Mouse (Mus musculus): ENCODE results near the gene Mtx3. TPM values are rescaled to one million over a fixed set of nuclear protein-coding genes. Genes with fewer than 3 reads are reported as not detected.
"Not testable (repeated sequence)": the region's sequence is repeated elsewhere in the genome, so short reads cannot be mapped to it uniquely, and the experiment has no call there.

The Mtx3 gene
- 4.1 and 4.2 TPM in 2 replicates for polyA plus RNA-seq (2015; fragmentation: Nextera tagmentation; extraction: Ambion mirVana)

GRCm38 (mm10) chr13:92844586-92845221 lies at the start of gene Mtx3:
Gene Mtx3, plus strand, starts transcription at chr13:92844760.
- Histone ChIP-seq H3K36me3 (replicated peaks) (peaks cover 7% of the 10 kb centered on the region; the same call in 1 of the 2 replicates), H3K27me3 (replicated peaks) (0 out of 2 replicates have a peak, but pooled peaks cover 3% of the 10 kb centered on the region), H3K9ac (peak within 1 kb of the TSS; percentile 87), H3K4me3 (peak within 1 kb of the TSS; percentile 99), H3K27ac (peak within 1 kb of the TSS; percentile 89), H3K4me2 (peak within 1 kb of the TSS; percentile 68), H3K9me3 (no peaks in the 10 kb centered on the region), H3K4me1 (peaks cover 8% of the 10 kb centered on the region; the same call in 1 of the 2 replicates)
- peak; percentile 100 for ATAC-seq (replicated peaks)
- WGBS = 2% methylated on average over 40 of the region's 40 CpGs

GRCm38 (mm10) chr13:92798830-92799229 lies 45.7 kb upstream of the Mtx3 start:
- no peaks in the 10 kb centered on the region for H3K9me3 ChIP-seq
- ATAC-seq (replicated peaks) = no peak
- H3K27me3 ChIP-seq (replicated peaks) = no peaks in the 10 kb centered on the region; the same call in 1 of the 2 replicates
- H3K4me1 ChIP-seq = peaks cover 15% of the 10 kb centered on the region
- no peak overlapping the region for H3K9ac ChIP-seq
- H3K27ac ChIP-seq = no peak overlapping the region
- no peak overlapping the region for H3K4me3 ChIP-seq
- H3K36me3 ChIP-seq (replicated peaks) = no peaks in the 10 kb centered on the region
- WGBS = 77% methylated on average over 2 of the region's 2 CpGs
- H3K4me2 ChIP-seq = no peak overlapping the region

GRCm38 (mm10) chr13:92799306-92799925 lies 45.1 kb upstream of the Mtx3 start:
- Histone ChIP-seq H3K9me3 (no peaks in the 10 kb centered on the region), H3K9ac (no peak overlapping the region), H3K27me3 (replicated peaks) (no peaks in the 10 kb centered on the region; the same call in 1 of the 2 replicates), H3K4me1 (peaks cover 13% of the 10 kb centered on the region), H3K36me3 (replicated peaks) (no peaks in the 10 kb centered on the region), H3K4me2 (no peak overlapping the region), H3K27ac (no peak overlapping the region), H3K4me3 (no peak overlapping the region)
- no peak; the same call in 1 of the 2 replicates for ATAC-seq (replicated peaks)
- 82% methylated on average over 7 of the region's 7 CpGs for WGBS

- no peaks in the 10 kb centered on the region for H3K4me1 ChIP-seq
- H3K9ac ChIP-seq = no peak overlapping the region
- no peaks in the 10 kb centered on the region for H3K27me3 ChIP-seq (replicated peaks)
- no peak overlapping the region for H3K4me2 ChIP-seq
- no peak for ATAC-seq (replicated peaks)
- no peak overlapping the region for H3K27ac ChIP-seq
- H3K4me3 ChIP-seq = no peak overlapping the region
- no peaks in the 10 kb centered on the region for H3K9me3 ChIP-seq
- no peaks in the 10 kb centered on the region for H3K36me3 ChIP-seq (replicated peaks)
Measured at GRCm38 (mm10) chr13:92806785-92807184, 37.8 kb upstream of the Mtx3 start.

- no peak overlapping the region for H3K9ac ChIP-seq
- no peaks in the 10 kb centered on the region for H3K36me3 ChIP-seq (replicated peaks)
- H3K4me3 ChIP-seq = no peak overlapping the region
- H3K27ac ChIP-seq = no peak overlapping the region
- WGBS = 91% methylated on average over 3 of the region's 3 CpGs
- ATAC-seq (replicated peaks) = no peak
- no peak overlapping the region for H3K4me2 ChIP-seq
- no peaks in the 10 kb centered on the region for H3K9me3 ChIP-seq
- no peaks in the 10 kb centered on the region for H3K27me3 ChIP-seq (replicated peaks)
- H3K4me1 ChIP-seq = no peaks in the 10 kb centered on the region
Measured at GRCm38 (mm10) chr13:92807849-92808248, 36.7 kb upstream of the Mtx3 start.

GRCm38 (mm10) chr13:92810592-92810991 lies 34.0 kb upstream of the Mtx3 start:
- not testable (repeated sequence) for H3K4me3 ChIP-seq; H3K9me3 ChIP-seq; H3K27me3 ChIP-seq (replicated peaks); H3K4me1 ChIP-seq; H3K27ac ChIP-seq; H3K36me3 ChIP-seq (replicated peaks); ATAC-seq (replicated peaks); H3K4me2 ChIP-seq; H3K9ac ChIP-seq
- 91% methylated on average over 1 of the region's 1 CpGs for WGBS

GRCm38 (mm10) chr13:92816329-92816728 lies 28.2 kb upstream of the Mtx3 start:
- Histone ChIP-seq H3K4me1 (no peaks in the 10 kb centered on the region), H3K4me3 (no peak overlapping the region), H3K27me3 (replicated peaks) (no peaks in the 10 kb centered on the region), H3K9me3 (no peaks in the 10 kb centered on the region), H3K36me3 (replicated peaks) (no peaks in the 10 kb centered on the region), H3K27ac (no peak overlapping the region), H3K9ac (no peak overlapping the region), H3K4me2 (no peak overlapping the region)
- no peak for ATAC-seq (replicated peaks)
- WGBS = 91% methylated on average over 5 of the region's 5 CpGs

GRCm38 (mm10) chr13:92817357-92817756 lies 27.2 kb upstream of the Mtx3 start:
- no peaks in the 10 kb centered on the region for H3K27me3 ChIP-seq (replicated peaks)
- H3K4me1 ChIP-seq = no peaks in the 10 kb centered on the region
- 90% methylated on average over 3 of the region's 3 CpGs for WGBS
- no peak overlapping the region for H3K4me2 ChIP-seq
- no peak overlapping the region for H3K9ac ChIP-seq
- no peak for ATAC-seq (replicated peaks)
- no peaks in the 10 kb centered on the region for H3K9me3 ChIP-seq
- no peaks in the 10 kb centered on the region for H3K36me3 ChIP-seq (replicated peaks)
- no peak overlapping the region for H3K4me3 ChIP-seq
- H3K27ac ChIP-seq = no peak overlapping the region

- Histone ChIP-seq H3K9me3 (no peaks in the 10 kb centered on the region), H3K4me3 (no peak overlapping the region), H3K27me3 (replicated peaks) (no peaks in the 10 kb centered on the region), H3K27ac (no peak overlapping the region), H3K36me3 (replicated peaks) (no peaks in the 10 kb centered on the region), H3K4me1 (no peaks in the 10 kb centered on the region), H3K4me2 (0 out of 2 replicates have a peak overlapping the region, but pooled peaks have one; percentile 22), H3K9ac (no peak overlapping the region)
- ATAC-seq (replicated peaks) = no peak
- 59% methylated on average over 10 of the region's 10 CpGs for WGBS
Measured at GRCm38 (mm10) chr13:92828820-92829219, 15.7 kb upstream of the Mtx3 start.

- Histone ChIP-seq H3K9ac (no peak overlapping the region), H3K9me3 (no peaks in the 10 kb centered on the region), H3K36me3 (replicated peaks) (no peaks in the 10 kb centered on the region), H3K27me3 (replicated peaks) (no peaks in the 10 kb centered on the region), H3K27ac (no peak overlapping the region), H3K4me3 (no peak overlapping the region), H3K4me1 (no peaks in the 10 kb centered on the region), H3K4me2 (no peak overlapping the region)
- ATAC-seq (replicated peaks) = no peak
- WGBS = 89% methylated on average over 4 of the region's 4 CpGs
Measured at GRCm38 (mm10) chr13:92833162-92833561, 11.4 kb upstream of the Mtx3 start.

- H3K9ac ChIP-seq = no peak overlapping the region
- no peak overlapping the region for H3K4me3 ChIP-seq
- H3K27ac ChIP-seq = no peak overlapping the region
- H3K36me3 ChIP-seq (replicated peaks) = peaks cover 14% of the 10 kb centered on the region; the same call in 1 of the 2 replicates
- peaks cover 8% of the 10 kb centered on the region; the same call in 1 of the 2 replicates for H3K4me1 ChIP-seq
- H3K4me2 ChIP-seq = no peak overlapping the region
- ATAC-seq (replicated peaks) = no peak
- H3K9me3 ChIP-seq = no peaks in the 10 kb centered on the region
- 93% methylated on average over 4 of the region's 4 CpGs for WGBS
- H3K27me3 ChIP-seq (replicated peaks) = 0 out of 2 replicates have a peak, but pooled peaks cover 3% of the 10 kb centered on the region
Measured at GRCm38 (mm10) chr13:92846438-92846837, 1.9 kb downstream of the Mtx3 start.

- H3K36me3 ChIP-seq (replicated peaks) = peaks cover 14% of the 10 kb centered on the region; the same call in 1 of the 2 replicates
- H3K9me3 ChIP-seq = no peaks in the 10 kb centered on the region
- H3K4me1 ChIP-seq = peaks cover 8% of the 10 kb centered on the region; the same call in 1 of the 2 replicates
- H3K27me3 ChIP-seq (replicated peaks) = 0 out of 2 replicates have a peak, but pooled peaks cover under 1% of the 10 kb centered on the region
- no peak overlapping the region for H3K9ac ChIP-seq
- no peak overlapping the region for H3K4me3 ChIP-seq
- 88% methylated on average over 7 of the region's 7 CpGs for WGBS
- no peak overlapping the region for H3K27ac ChIP-seq
- no peak overlapping the region for H3K4me2 ChIP-seq
- no peak for ATAC-seq (replicated peaks)
Measured at GRCm38 (mm10) chr13:92847336-92847735, 2.8 kb downstream of the Mtx3 start.

All from midbrain, embryonic 15.5 days (tissue).